Mouse (Mus musculus): ENCODE measurements around the gene Fbxw8.

Gene Fbxw8

GRCm38 (mm10) chr5:118076721-118077592 lies 78.3 kb downstream of the Fbxw8 start:
- no peak for DNase-seq (ENCODE audit: low read depth, low spot score)

- no peak for DNase-seq (ENCODE audit: low read depth, low spot score)
Observed at GRCm38 (mm10) chr5:118073213-118073773, 82.0 kb downstream of the Fbxw8 start.

- DNase-seq (ENCODE audit: low read depth, low spot score) = no peak
Observed at GRCm38 (mm10) chr5:118071766-118072165, 83.5 kb downstream of the Fbxw8 start.

GRCm38 (mm10) chr5:118069315-118069714 lies 85.9 kb downstream of the Fbxw8 start:
- DNase-seq (ENCODE audit: low read depth, low spot score) = peak; percentile 20

GRCm38 (mm10) chr5:118067984-118068494 lies 87.2 kb downstream of the Fbxw8 start:
- DNase-seq (ENCODE audit: low read depth, low spot score) = no peak

GRCm38 (mm10) chr5:118067572-118067971 lies 87.7 kb downstream of the Fbxw8 start:
- DNase-seq (ENCODE audit: low read depth, low spot score) = no peak

GRCm38 (mm10) chr5:118066828-118067227 lies 88.4 kb downstream of the Fbxw8 start:
- peak; percentile 47 for DNase-seq (ENCODE audit: low read depth, low spot score)

GRCm38 (mm10) chr5:118065516-118066255 lies 89.6 kb downstream of the Fbxw8 start:
- DNase-seq (ENCODE audit: low read depth, low spot score) = no peak

GRCm38 (mm10) chr5:118064284-118064901 lies 90.9 kb downstream of the Fbxw8 start:
- no peak for DNase-seq (ENCODE audit: low read depth, low spot score)

GRCm38 (mm10) chr5:118063181-118063621 lies 92.1 kb downstream of the Fbxw8 start:
- no peak for DNase-seq (ENCODE audit: low read depth, low spot score)

GRCm38 (mm10) chr5:118061391-118061790 lies 93.9 kb downstream of the Fbxw8 start:
- DNase-seq (ENCODE audit: low read depth, low spot score) = no peak

GRCm38 (mm10) chr5:118059646-118060045 lies 95.6 kb downstream of the Fbxw8 start:
- DNase-seq (ENCODE audit: low read depth, low spot score) = no peak

GRCm38 (mm10) chr5:118058858-118059257 lies 96.4 kb downstream of the Fbxw8 start:
- DNase-seq (ENCODE audit: low read depth, low spot score) = no peak

GRCm38 (mm10) chr5:118057508-118058111 lies 97.7 kb downstream of the Fbxw8 start:
- no peak for DNase-seq (ENCODE audit: low read depth, low spot score)

- no peak for DNase-seq (ENCODE audit: low read depth, low spot score)
Observed at GRCm38 (mm10) chr5:118053205-118053604, 102.1 kb downstream of the Fbxw8 start.

- DNase-seq (ENCODE audit: low read depth, low spot score) = no peak
Observed at GRCm38 (mm10) chr5:118051981-118052662, 103.1 kb downstream of the Fbxw8 start.

GRCm38 (mm10) chr5:118050743-118051142 lies 104.5 kb downstream of the Fbxw8 start:
- DNase-seq (ENCODE audit: low read depth, low spot score) = no peak

GRCm38 (mm10) chr5:118048928-118049327 lies 106.3 kb downstream of the Fbxw8 start:
- DNase-seq (ENCODE audit: low read depth, low spot score) = no peak

GRCm38 (mm10) chr5:118048412-118048811 lies 106.9 kb downstream of the Fbxw8 start:
- no peak for DNase-seq (ENCODE audit: low read depth, low spot score)

GRCm38 (mm10) chr5:118047091-118047757 lies 108.0 kb downstream of the Fbxw8 start:
- DNase-seq (ENCODE audit: low read depth, low spot score) = no peak
